Mouse (Mus musculus) kidney, adult 8-10 months (tissue): Measurements from ENCODE around the gene Vps13d.

Source experiments
- DNase-seq, 2 experiments: peaks; one replicate each; pipeline ENCODE4 v3.0.0; 2022

Gene Vps13d

GRCm38 (mm10) chr4:144998808-144999571 lies 195.8 kb downstream of the Vps13d start:
- peak in 1 of 2 experiments; percentile 24 for DNase-seq

GRCm38 (mm10) chr4:144997887-144998658 lies 196.7 kb downstream of the Vps13d start:
- DNase-seq, result peak in 1 of 2 experiments; percentile 59

GRCm38 (mm10) chr4:144996996-144997820 lies 197.6 kb downstream of the Vps13d start:
- no peak for DNase-seq

GRCm38 (mm10) chr4:144995826-144996225 lies 199.0 kb downstream of the Vps13d start:
- DNase-seq, result no peak

GRCm38 (mm10) chr4:144993047-144993917 lies 201.5 kb downstream of the Vps13d start:
- DNase-seq, result peak; percentile 45 to 78

- peak; percentile 94 to 96 for DNase-seq
Measured at GRCm38 (mm10) chr4:144992413-144992812, 202.4 kb downstream of the Vps13d start.

GRCm38 (mm10) chr4:144988443-144989206 lies 206.2 kb downstream of the Vps13d start:
- peak; percentile 70 to 78 for DNase-seq

GRCm38 (mm10) chr4:144986016-144986805 lies 208.6 kb downstream of the Vps13d start:
- no peak for DNase-seq

- peak; percentile 68 to 80 for DNase-seq
Measured at GRCm38 (mm10) chr4:144983821-144984371, 210.9 kb downstream of the Vps13d start.

GRCm38 (mm10) chr4:144983228-144983744 lies 211.5 kb downstream of the Vps13d start:
- no peak for DNase-seq

- peak; percentile 60 to 76 for DNase-seq
Measured at GRCm38 (mm10) chr4:144980811-144981551, 213.8 kb downstream of the Vps13d start.

GRCm38 (mm10) chr4:144980110-144980509 lies 214.7 kb downstream of the Vps13d start:
- DNase-seq, result no peak

GRCm38 (mm10) chr4:144978039-144978438 lies 216.8 kb downstream of the Vps13d start:
- no peak for DNase-seq

- DNase-seq, result no peak
Measured at GRCm38 (mm10) chr4:144977057-144977456, 217.7 kb downstream of the Vps13d start.

GRCm38 (mm10) chr4:144975505-144975904 lies 219.3 kb downstream of the Vps13d start:
- no peak for DNase-seq

- no peak for DNase-seq
Measured at GRCm38 (mm10) chr4:144974458-144974857, 220.3 kb downstream of the Vps13d start.

GRCm38 (mm10) chr4:144972948-144973720 lies 221.7 kb downstream of the Vps13d start:
- peak; percentile 84 to 85 for DNase-seq

- no peak for DNase-seq
Measured at GRCm38 (mm10) chr4:144971048-144971447, 223.8 kb downstream of the Vps13d start.
